Mouse (Mus musculus) heart, postnatal 0 days (tissue): ENCODE data around the gene Olfr479. TPM values are rescaled to one million over a fixed set of nuclear protein-coding genes. Genes with fewer than 3 reads are reported as not detected.

Experiments used
- ATAC-seq: fragments of 200-750 bp; cut with Nextera tagmentation; 2 replicates; pipeline ENCODE4 v1.8.0; 2017; ENCODE audit warnings: low read depth, moderate number of reproducible peaks, moderate library complexity; ENCODE audit not compliant: insufficient read depth
- DNase-seq: peaks from one replicate; pipeline ENCODE4 v3.0.0-alpha.2; 2016; ENCODE audit warnings: low spot score
- H3K27ac ChIP-seq: fragments of 300-500 bp; sonication (generic); 2 replicates; pipeline ENCODE4 v1.5.1; 2014; ENCODE audit warnings: low read depth, mild to moderate bottlenecking
- H3K27me3 ChIP-seq: fragments of 300-500 bp; sonication (generic); 2 replicates; pipeline ENCODE4 v1.6.1; 2014; ENCODE audit warnings: low read length, mixed read lengths; ENCODE audit not compliant: control insufficient read depth, insufficient read depth
- H3K36me3 ChIP-seq: fragments of 300-500 bp; sonication (generic); replicated peaks from 2 replicates; pipeline ENCODE4 v1.6.1; 2014; ENCODE audit warnings: low read length, mixed read lengths; ENCODE audit not compliant: control insufficient read depth, insufficient read depth
- H3K4me1 ChIP-seq: fragments of 300-500 bp; sonication (generic); 2 replicates; pipeline ENCODE4 v1.6.1; 2014; ENCODE audit warnings: antibody characterized with exemption; ENCODE audit not compliant: control insufficient read depth, insufficient read depth
- H3K4me2 ChIP-seq: fragments of 300-500 bp; sonication (generic); 2 replicates; pipeline ENCODE4 v1.6.1; 2014; ENCODE audit warnings: low read depth, mild to moderate bottlenecking, low read length, moderate library complexity
- H3K4me3 ChIP-seq: fragments of 300-500 bp; sonication (generic); 2 replicates; pipeline ENCODE4 v1.5.1; 2014; ENCODE audit warnings: low read depth, low read length
- H3K9ac ChIP-seq: fragments of 300-500 bp; sonication (generic); replicated peaks from 2 replicates; pipeline ENCODE4 v1.6.1; 2014; ENCODE audit warnings: low read depth, low read length, mixed read lengths
- H3K9me3 ChIP-seq: fragments of 300-500 bp; sonication (generic); replicated peaks from 2 replicates; pipeline ENCODE4 v1.6.1; 2016; ENCODE audit warnings: low read length; ENCODE audit not compliant: control insufficient read depth
- CTCF ChIP-seq: IDR thresholded peaks from 2 replicates; pipeline ENCODE4 v1.5.1; 2016; ENCODE audit warnings: antibody characterized with exemption, control low read depth, low read depth
- EP300 ChIP-seq: IDR thresholded peaks from 2 replicates; pipeline ENCODE4 v1.6.1; 2016; ENCODE audit warnings: antibody characterized with exemption, low read depth
- WGBS: fragments of 180-500 bp; shearing (Covaris S2); extraction: QIAGEN DNeasy Blood & Tissue Kit; methylation state at CpG from one replicate; pipeline ENCODE4 v1.1.7; 2014; 5-methylcytosine and 5-hydroxymethylcytosine counted together
- polyA plus RNA-seq: library from polyadenylated mRNA; unstranded; fragments of >200 nt; fragmentation: Nextera tagmentation; extraction: Ambion mirVana; gene quantifications from 2 replicates; pipeline ENCODE4 v1.2.1, GENCODE M21; 2015
- total RNA-seq: library from RNA; depleted of rRNA; stranded (reverse); fragments of >200 nt; gene quantifications from 2 replicates; pipeline ENCODE4 v1.2.3, GENCODE M21; 2014; ENCODE audit warnings: low replicate concordance; rRNA removed

Olfr479 gene
- total and polyA plus RNA-seq, 2 experiments from 2014 or later = not detected

DNA sequence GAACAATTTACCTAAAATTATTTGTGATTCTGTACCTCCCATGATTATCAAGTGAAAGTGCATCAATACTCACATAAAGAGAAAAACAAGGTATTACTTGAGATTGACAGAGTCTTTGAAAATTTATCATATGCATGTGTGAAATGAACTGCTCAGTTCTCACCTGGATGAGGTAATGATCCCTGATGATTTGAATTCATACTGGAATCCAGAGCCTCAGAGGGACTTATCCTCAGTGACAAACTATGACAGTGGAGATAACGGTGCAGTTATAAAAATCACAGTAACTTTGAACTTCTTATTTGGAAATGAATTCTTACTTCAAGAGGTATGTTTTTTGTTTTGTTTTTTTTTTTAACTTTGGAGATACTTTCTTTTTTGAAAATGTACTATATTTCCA is 50.1 kb downstream of the Olfr479 start, which contains the start of gene Olfr483:
Olfr483 (plus strand) TSS at position 301 of the 400 bp plus-strand sequence.
- 76% methylated on average over 1 of the region's 1 CpGs for WGBS
- Histone ChIP-seq H3K36me3 (no peaks in the 10 kb centered on the region), H3K4me1 (no peaks in the 10 kb centered on the region), H3K9me3 (no peaks in the 10 kb centered on the region), H3K4me2 (no peak within 1 kb of the TSS), H3K27ac (no peak within 1 kb of the TSS), H3K27me3 (no peaks in the 10 kb centered on the region), H3K4me3 (no peak within 1 kb of the TSS), H3K9ac (no peak within 1 kb of the TSS)
- no peak for DNase-seq
- TF ChIP-seq CTCF (no peak), EP300 (no peak)
- ATAC-seq = no peak

Other genes starting within 250 kb of the Olfr479 start
- not detected in 2 replicates for gene Ovch2, start 249.5 kb upstream of the Olfr479 start, total RNA-seq
- gene Ovch2, start 249.5 kb upstream of the Olfr479 start, polyA plus RNA-seq = not detected in 2 replicates
- not detected in 2 replicates for gene Olfr467, start 238.4 kb upstream of the Olfr479 start, total RNA-seq
- not detected in 2 replicates for gene Olfr467, start 238.4 kb upstream of the Olfr479 start, polyA plus RNA-seq
- gene Olfr469, start 225.2 kb upstream of the Olfr479 start, total RNA-seq = not detected in 2 replicates
- gene Olfr469, start 225.2 kb upstream of the Olfr479 start, polyA plus RNA-seq = not detected in 2 replicates
- not detected in 2 replicates for gene Olfr470, start 203.2 kb upstream of the Olfr479 start, total RNA-seq
- gene Olfr470, start 203.2 kb upstream of the Olfr479 start, polyA plus RNA-seq = not detected in 2 replicates
- gene Olfr472, start 152.8 kb upstream of the Olfr479 start, total RNA-seq = not detected in 2 replicates
- gene Olfr472, start 152.8 kb upstream of the Olfr479 start, polyA plus RNA-seq = not detected in 2 replicates
- gene Olfr473, start 120.2 kb upstream of the Olfr479 start, total RNA-seq = not detected in 2 replicates
- gene Olfr473, start 120.2 kb upstream of the Olfr479 start, polyA plus RNA-seq = not detected in 2 replicates
- gene Olfr474, start 96.0 kb upstream of the Olfr479 start, total RNA-seq = not detected in 2 replicates
- gene Olfr474, start 96.0 kb upstream of the Olfr479 start, polyA plus RNA-seq = not detected in 2 replicates
- not detected in 2 replicates for gene Olfr476, start 85.9 kb upstream of the Olfr479 start, total RNA-seq
- gene Olfr476, start 85.9 kb upstream of the Olfr479 start, polyA plus RNA-seq = not detected in 2 replicates
- gene Olfr477, start 64.0 kb upstream of the Olfr479 start, total RNA-seq = not detected in 2 replicates
- gene Olfr477, start 64.0 kb upstream of the Olfr479 start, polyA plus RNA-seq = not detected in 2 replicates
- not detected in 2 replicates for gene Olfr478, start 16.7 kb upstream of the Olfr479 start, total RNA-seq
- gene Olfr478, start 16.7 kb upstream of the Olfr479 start, polyA plus RNA-seq = not detected in 2 replicates
- not detected in 2 replicates for gene Olfr480, start 16.7 kb downstream of the Olfr479 start, total RNA-seq
- gene Olfr480, start 16.7 kb downstream of the Olfr479 start, polyA plus RNA-seq = not detected in 2 replicates
- not detected in 2 replicates for gene Olfr481, start 29.2 kb downstream of the Olfr479 start, total RNA-seq
- gene Olfr481, start 29.2 kb downstream of the Olfr479 start, polyA plus RNA-seq = not detected in 2 replicates
- not detected in 2 replicates for gene Olfr482, start 46.9 kb downstream of the Olfr479 start, total RNA-seq
- 0.05 TPM in 1 of 2 replicates, not detected in the other for gene Olfr482, start 46.9 kb downstream of the Olfr479 start, polyA plus RNA-seq
- not detected in 2 replicates for gene Olfr483, start 50.2 kb downstream of the Olfr479 start, total RNA-seq
- not detected in 2 replicates for gene Olfr483, start 50.2 kb downstream of the Olfr479 start, polyA plus RNA-seq
- gene Olfr484, start 76.8 kb downstream of the Olfr479 start, total RNA-seq = not detected in 2 replicates
- not detected in 2 replicates for gene Olfr484, start 76.8 kb downstream of the Olfr479 start, polyA plus RNA-seq
- gene Olfr485, start 109.2 kb downstream of the Olfr479 start, total RNA-seq = not detected in 2 replicates
- not detected in 2 replicates for gene Olfr485, start 109.2 kb downstream of the Olfr479 start, polyA plus RNA-seq
- gene Olfr486, start 122.0 kb downstream of the Olfr479 start, total RNA-seq = not detected in 2 replicates
- gene Olfr486, start 122.0 kb downstream of the Olfr479 start, polyA plus RNA-seq = not detected in 2 replicates
- not detected in 2 replicates for gene Olfr487, start 163.9 kb downstream of the Olfr479 start, total RNA-seq
- not detected in 2 replicates for gene Olfr487, start 163.9 kb downstream of the Olfr479 start, polyA plus RNA-seq
- not detected in 2 replicates for gene Olfr488, start 207.7 kb downstream of the Olfr479 start, total RNA-seq
- not detected in 2 replicates for gene Olfr488, start 207.7 kb downstream of the Olfr479 start, polyA plus RNA-seq
- not detected in 2 replicates for gene Olfr490, start 238.2 kb downstream of the Olfr479 start, total RNA-seq
- gene Olfr490, start 238.2 kb downstream of the Olfr479 start, polyA plus RNA-seq = not detected in 2 replicates